Mouse (Mus musculus) MN1 (cell line): ENCODE measurements around the gene Xrcc1.

Experiments
- DNase-seq: peaks from one replicate; pipeline ENCODE4 v3.0.0-alpha.2; 2016; ENCODE audit warnings: low spot score

The Xrcc1 gene

GRCm38 (mm10) chr7:24564607-24565265 is 18.6 kb downstream of the Xrcc1 start:
- peak; percentile 74 for DNase-seq

- DNase-seq = no peak
Observed at GRCm38 (mm10) chr7:24565627-24566026, 19.5 kb downstream of the Xrcc1 start.

- DNase-seq = no peak
Observed at GRCm38 (mm10) chr7:24566206-24566605, 20.1 kb downstream of the Xrcc1 start.

DNA sequence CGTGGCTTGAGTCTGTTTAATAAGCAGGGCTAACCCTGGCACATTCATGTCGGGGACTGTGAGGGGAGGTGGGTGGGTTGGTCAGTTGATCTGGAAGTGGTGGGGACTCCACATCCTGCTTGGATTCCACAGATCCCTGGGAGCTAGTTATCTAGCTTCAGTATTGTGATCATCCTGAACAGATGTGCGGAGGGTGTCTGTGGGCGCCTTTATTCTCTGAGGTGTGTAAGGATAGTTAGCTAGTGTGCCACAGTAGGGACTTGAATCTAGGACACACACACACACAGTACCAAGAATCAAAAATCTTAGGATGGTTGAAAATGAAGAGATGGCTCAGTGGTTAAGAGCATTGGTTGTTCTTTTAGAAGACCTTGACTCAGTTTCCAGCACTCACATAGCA is 22.4 kb downstream of the Xrcc1 start:
- DNase-seq = no peak

GRCm38 (mm10) chr7:24571071-24571470 is 25.0 kb downstream of the Xrcc1 start:
- no peak for DNase-seq

DNA sequence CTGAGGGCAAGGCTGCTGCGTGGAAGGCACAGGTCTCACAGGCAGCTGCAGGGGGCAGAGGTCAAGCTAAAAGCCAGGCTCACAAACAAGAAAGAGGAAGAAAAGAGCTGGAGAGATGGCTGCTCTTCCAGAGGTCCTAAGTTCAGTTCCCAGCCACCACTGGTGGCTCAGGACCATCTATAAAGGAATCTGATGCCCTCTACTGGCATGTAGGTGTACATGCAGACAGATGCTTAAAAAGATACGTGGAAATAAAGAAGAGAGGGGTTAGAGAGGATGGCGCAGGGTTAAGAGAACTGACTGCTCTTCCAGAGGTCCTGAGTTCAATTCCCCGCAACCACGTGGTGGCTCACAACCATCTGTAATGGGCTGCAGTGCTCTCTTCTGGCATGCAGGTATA is 26.4 kb downstream of the Xrcc1 start:
- no peak for DNase-seq

DNA sequence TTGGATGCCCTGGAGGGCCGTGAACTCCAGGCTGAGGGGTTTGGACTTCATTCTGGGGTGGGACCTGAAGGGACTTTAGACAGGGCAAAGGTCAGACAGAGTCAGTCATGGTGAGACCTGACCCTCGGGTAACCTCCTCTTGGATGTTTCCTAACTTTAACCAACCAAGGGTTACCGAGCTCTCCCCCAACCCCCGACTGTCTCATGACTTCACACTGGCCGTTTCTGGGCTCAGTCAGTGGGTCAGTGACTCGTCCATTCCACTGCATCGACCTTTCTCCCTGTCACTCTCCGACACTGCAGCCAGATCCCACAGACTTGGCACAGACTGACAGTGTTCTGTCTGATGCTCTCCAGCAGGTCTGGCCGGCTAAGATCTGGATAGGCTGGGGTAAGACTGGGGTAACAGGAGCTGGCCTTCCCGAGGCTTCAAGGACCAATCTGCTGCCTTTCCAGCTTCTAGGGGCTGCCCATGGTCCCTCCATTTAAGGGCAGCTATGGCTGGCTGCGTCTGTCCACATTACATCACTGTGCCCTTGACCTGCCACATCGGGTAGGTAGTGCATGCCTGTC is 28.2 kb downstream of the Xrcc1 start:
- DNase-seq = peak; percentile 53

- peak; percentile 60 for DNase-seq
Observed at GRCm38 (mm10) chr7:24577811-24578210, 31.7 kb downstream of the Xrcc1 start.

- DNase-seq = no peak
Observed at GRCm38 (mm10) chr7:24584876-24585275, 38.8 kb downstream of the Xrcc1 start.

DNA sequence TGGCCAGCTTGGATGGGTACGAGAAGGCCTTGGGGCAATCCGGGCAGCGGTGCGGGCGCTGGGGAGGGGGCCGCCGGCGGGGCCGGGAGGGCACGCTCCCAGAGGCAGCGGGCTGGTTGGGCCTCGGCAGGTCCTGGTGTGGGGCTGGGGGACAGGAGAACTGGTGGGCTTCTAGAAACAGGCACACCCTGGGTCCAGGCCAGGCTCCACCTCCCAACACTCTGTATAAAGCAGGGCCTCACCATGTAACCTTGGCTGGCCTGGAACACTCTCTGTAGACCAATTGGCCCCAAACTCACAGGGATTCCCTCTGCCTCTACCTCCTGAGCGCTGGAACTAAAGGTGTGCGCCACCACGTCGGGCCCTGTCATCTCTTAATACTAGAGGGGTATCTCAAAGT is 39.9 kb downstream of the Xrcc1 start:
- no peak for DNase-seq

DNA sequence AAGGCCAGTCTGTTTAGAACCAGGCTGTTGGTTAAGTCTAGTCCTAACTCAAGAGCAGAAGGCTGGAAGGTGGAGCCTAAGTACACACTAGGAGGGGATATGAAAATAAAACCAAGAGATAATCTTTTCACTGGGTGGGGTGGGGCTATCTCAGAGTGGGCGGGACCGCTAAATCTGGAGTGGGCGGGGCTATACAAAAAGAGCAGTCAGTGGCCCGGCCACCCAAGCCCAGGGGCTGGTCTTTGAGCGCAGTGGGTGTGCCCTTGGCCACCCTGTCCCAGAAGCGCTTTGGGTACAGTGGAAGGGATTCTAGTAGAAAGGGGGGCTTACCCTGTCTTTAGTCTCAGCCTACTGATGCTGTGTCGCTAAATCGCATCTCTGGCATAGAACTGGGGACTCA is 40.7 kb downstream of the Xrcc1 start:
- DNase-seq = no peak

DNA sequence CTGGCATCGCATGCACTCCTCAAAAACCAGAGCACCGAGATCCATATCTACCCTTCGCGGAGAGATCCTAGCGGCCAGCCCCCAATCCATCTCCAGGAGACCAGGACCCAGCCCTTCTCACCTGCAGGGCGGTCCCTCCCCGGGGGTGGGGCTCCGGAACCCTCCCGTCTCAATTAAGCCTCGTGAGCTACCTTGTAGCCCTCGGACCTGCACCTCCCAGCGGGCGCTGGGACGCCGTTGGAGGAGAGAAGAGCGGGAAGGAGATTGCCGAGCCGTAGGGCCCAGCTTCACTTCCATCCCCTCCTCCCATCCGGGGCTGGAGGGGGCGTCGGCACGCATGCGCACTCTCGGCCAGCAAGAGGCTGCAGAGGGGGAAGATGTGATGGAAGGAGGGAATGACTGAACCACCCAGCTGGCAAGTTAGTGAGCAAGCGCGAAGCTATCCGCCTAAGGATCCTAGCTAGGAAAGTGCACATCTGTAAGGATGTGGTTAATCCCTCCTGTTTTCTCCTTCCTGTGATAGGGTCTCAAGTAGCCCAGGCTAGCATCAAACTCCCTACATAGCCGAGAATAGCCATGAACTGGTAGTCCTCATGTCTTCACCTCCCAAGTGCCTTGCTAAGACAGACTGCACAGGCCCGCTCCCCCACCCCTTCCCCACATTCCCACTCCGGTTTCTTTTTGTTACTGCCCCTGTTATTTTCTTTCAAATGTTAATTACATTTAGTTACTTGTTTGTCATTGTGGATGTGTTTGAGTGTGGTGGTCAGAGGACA is 41.4 kb downstream of the Xrcc1 start, which contains the start of the genes Ethe1 and Zfp575:
Ethe1 (plus strand) TSS at position 214 of the 776 bp plus-strand sequence.
Zfp575 (minus strand) TSS at position 312 of the 776 bp plus-strand sequence.
- DNase-seq = no peak

GRCm38 (mm10) chr7:24588336-24588735 is 42.2 kb downstream of the Xrcc1 start:
- DNase-seq = no peak

DNA sequence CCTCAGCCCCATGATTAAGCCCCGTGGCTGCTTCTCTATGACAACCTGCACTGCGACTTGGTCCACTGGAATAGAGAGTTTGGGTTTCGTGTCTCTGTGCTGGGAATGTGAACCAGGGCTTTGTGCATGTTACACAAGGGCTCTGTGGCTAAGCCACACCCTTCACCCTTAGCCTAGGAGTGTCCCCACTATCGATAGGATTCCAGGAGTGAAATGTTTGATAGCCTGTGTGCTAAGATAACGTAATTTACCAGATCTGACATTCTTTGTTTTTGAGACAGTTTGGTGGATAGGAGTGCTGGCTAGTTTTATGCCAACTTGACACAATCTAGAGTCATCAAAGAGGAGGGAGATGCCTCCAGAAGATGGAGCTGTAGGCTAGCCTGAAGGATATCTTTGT is 45.6 kb downstream of the Xrcc1 start:
- DNase-seq = no peak

DNA sequence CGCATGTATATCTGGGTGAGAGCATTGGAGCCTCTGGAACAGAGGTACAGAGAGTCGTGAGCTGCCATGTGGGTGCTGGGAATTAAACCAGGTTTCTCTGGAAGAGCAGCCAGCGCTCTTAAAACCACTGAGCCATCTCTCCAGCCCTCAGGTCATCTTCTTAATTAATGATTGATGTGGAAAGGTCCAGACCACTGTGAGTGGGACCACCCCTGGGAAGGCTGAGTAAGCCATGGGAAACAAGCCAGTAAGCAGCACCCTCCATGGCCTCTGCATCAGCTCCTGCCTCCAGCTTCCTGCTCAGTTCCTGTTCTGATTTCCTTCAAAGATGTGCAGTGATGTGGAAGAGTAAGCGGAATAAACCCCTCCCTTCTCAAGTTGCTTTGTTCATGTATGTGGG is 46.1 kb downstream of the Xrcc1 start:
- no peak for DNase-seq

- no peak for DNase-seq
Observed at GRCm38 (mm10) chr7:24592781-24593180, 46.7 kb downstream of the Xrcc1 start.

DNA sequence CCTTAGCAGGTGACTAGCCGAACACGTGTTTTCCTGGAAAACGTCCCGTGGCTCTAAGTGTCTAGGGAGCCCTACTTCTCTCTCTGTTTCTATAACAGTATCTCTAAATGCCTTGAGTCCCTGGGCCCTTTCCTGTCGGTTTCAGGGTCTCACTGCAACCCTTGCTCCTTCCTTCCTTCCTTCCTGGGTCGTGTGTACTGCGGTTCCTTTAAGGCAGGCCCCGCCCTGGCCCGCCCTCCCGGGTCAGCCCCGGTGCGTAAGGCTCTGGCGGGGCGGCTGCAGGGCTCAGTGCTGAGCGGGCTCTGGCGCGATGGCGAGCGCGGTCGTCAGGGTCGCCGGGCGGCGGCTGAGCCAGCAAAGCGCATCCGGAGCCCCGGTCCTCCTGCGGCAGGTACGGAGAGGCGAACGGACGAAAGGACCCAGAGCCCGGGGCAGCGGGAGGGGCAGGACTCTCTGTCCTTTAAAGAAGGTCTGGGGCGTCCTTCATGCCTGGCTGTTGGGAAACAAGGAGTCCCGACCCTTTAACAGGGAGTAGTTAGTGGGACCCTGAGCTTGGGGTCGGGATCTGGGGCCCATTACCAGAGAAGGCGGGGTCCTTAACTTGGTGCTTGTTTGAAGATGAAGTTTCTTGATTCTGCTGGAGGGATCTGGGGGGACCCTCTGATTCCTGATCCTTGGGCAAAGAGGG is 47.7 kb downstream of the Xrcc1 start:
- peak; percentile 70 for DNase-seq

GRCm38 (mm10) chr7:24594309-24594803 is 48.3 kb downstream of the Xrcc1 start:
- no peak for DNase-seq

DNA sequence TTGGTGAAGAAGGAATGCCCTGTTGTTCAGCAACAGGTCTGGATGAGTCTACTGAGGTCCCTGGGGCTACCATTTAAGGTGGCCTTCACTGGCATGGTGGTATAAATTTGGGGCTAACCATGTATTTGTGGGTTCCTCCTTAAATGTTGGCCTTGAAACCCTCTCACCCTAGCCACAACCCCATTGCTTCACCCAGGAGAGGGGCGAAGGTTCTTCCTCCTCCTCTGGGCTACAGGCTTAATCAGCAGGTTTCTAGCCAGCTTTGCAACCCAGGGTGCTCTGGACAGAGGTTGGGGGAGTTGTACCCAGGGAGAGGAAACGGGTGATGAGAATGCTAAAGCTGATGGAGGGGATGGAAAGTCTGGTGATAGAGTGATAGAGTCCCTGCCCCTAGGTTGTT is 49.4 kb downstream of the Xrcc1 start:
- no peak for DNase-seq

DNA sequence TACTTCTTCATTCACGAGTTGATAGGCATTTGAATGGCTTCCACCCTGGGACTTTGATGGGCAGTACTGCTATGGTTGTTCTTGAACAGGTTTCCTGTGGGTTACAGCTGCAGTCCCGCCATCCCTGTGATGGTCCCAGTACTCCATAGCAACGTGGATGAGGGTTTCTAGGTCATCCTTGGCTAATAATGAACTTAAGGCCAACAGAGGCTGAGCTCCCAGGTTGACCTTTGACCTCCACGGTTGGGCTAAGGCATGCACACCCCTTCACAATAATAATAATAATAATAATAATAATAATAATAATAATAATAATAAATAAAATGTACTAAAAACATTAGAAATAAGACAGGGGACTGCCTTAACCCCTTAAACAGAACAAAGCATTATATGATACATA is 52.0 kb downstream of the Xrcc1 start:
- no peak for DNase-seq

DNA sequence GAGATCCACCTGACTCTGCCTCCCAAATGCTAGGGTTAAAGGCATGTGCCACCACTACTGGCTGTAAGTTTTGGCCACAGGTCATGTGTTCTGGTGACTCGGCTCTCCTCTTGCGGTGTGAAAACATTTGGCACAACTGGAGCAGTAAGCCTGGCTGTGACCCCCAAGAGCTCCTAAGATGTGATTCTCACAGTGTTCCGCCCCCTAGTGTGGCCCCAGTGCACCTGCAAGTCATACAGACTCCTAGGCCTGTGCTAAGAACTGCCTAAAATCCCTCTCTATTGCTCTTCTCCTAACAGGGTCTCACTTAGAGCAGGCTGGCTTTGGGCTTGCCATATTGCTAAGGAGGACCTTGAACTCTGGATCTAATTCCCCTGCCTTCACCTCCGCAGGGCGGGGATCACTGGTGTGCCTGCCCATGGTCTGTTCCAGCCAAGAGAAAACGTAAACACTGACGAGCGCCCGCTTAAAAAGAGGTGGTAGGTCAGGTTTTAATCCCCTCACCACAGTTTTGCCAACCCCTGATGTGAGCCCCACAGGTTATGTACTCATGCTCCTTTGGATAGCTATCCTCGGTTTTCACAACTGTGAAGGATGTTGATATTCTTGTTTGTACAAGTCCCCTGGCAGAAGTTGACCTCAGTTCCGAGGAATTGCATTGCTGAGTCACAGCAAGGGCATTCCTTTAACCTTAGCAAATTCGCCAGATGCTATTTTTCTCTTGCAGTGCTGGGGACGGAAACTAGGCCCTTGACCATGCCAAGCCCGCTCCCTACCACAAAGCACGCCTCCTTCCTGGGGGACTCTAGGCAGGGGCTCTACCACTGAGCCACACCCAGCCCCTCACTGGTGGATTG is 53.4 kb downstream of the Xrcc1 start:
- DNase-seq = no peak
